Mouse (Mus musculus): Measurements from ENCODE around the gene Fbxl19.
"Not testable (repeated sequence)": the region's sequence is repeated elsewhere in the genome, so short reads cannot be mapped to it uniquely, and the experiment has no call there.

Gene Fbxl19

DNA sequence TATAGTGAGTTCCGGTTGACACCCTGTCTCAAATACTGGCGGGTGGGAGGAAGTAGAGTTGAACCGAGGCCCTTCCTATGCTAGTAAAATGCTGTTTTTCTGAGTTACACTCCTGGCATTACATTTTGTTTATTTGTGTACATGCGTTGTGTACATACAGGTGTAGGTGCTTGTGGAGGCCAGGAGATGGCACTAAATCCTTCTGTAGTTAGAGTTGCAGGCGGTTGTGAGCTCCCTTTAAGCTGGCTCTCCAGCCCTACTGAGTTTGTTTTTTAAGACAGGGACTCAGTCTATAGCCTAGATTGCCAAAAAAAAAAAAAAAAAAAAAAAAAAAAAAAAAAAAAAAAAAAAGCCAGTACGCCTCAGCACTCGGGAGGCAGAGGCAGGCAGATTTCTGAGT is 16.4 kb upstream of the Fbxl19 start:
- in situ Hi-C loops (cut with MboI, MseI): no loop called here

DNA sequence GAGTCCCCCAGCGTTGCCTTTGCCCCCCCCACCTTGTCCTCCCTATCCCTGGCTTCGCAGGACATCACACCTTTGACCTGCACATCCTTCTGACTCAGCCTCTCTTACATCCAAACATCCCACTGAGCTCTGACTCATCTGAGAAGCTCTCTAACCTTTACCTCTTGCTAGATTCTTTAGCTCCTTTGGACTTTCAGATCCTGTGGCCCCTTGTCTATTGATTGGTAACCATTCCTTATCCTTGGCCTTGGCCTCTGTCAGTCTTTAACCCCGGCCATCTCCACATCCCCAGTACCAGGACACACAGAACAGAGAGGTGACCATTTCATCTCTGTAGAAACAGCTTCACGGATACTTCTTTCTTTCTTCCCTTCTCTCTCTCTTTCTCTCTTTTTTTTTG is 14.2 kb upstream of the Fbxl19 start:
- in situ Hi-C loops (cut with MboI, MseI): no loop called here

DNA sequence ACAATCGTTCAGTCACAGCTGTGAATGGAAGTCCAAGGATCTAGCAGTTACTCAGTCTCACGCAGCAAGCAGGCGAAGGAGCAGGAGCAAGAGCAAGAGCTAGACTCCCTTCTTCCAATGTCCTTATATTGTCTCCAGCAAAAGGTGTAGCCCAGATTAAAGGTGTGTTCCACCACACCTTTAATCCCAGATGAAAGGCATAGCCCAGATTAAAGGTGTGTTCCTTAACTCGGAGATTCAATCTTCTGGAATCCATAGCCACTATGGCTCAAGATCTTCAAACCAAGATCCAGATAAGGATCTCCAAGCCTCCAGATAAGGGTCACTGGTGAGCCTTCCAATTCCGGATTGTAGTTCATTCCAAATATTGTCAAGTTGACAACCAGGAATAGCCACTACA is 12.3 kb upstream of the Fbxl19 start, which contains the start of gene Ctf2:
Gene Ctf2, minus strand, starts transcription at position 101 of the 400 bp plus-strand sequence.
- in situ Hi-C loops (cut with MboI, MseI): not testable (repeated sequence)

DNA sequence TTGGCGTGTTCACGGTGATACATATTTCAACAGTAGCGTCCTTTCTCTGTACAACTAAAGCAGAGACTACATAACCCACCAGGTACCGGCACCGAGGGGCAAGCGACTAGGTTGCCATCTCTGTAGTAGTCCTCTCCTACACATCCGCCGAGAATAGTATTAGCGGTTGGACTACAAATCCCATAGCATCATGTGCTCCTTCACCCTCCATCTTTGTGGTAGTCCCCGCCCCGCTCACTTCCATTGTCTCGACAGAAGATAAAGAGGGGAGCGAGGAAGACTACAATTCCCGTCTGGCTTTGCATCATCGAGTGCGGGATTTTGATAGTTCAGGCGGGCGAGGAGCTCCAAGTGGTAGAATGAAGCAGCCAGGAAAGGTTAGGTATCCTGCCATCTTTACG is 908 bp downstream of the Fbxl19 start:
- in situ Hi-C loops (cut with MboI, MseI): no loop called here

DNA sequence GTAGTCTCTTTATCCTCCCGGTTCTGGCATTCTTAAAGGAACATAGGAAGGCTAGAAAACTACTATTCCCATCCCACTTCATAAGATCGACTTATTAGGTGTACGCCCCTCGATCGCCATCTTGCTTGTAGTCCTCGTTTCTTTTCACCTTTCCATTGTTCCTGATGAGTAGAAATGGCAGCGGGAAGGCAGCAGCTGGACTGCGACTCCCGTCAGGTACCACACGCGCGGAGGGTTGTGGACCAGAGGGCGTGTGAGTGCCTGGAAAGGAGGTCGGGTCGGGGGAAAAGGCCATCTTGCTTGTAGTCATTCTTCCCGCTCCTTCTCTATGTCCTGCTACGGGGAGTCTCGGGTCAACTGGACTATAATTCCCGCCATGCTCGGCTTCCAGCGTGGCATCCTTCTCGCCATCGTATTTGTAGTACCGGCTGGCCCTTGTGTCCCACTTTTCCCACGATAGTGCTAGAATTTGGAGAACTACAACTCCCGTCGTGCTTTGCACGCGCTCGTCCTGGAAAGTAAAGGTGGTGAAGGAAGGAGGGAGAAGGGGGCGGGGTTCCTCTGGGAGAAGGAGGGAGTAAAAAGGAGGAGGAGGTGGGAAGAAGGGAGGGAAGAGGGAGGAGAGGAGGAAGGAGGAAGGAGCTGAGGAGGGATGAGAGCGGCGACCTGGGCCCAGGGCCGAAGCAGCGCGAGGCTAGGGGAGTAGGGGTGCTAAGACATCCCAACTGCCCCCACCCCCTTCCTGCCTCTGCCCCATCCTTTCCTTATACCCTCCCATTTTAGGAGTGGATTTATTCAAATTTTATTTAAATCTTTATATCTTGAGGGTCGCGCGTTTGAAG is 1.5 kb downstream of the Fbxl19 start:
- in situ Hi-C loops (cut with MboI, MseI): no loop called here

DNA sequence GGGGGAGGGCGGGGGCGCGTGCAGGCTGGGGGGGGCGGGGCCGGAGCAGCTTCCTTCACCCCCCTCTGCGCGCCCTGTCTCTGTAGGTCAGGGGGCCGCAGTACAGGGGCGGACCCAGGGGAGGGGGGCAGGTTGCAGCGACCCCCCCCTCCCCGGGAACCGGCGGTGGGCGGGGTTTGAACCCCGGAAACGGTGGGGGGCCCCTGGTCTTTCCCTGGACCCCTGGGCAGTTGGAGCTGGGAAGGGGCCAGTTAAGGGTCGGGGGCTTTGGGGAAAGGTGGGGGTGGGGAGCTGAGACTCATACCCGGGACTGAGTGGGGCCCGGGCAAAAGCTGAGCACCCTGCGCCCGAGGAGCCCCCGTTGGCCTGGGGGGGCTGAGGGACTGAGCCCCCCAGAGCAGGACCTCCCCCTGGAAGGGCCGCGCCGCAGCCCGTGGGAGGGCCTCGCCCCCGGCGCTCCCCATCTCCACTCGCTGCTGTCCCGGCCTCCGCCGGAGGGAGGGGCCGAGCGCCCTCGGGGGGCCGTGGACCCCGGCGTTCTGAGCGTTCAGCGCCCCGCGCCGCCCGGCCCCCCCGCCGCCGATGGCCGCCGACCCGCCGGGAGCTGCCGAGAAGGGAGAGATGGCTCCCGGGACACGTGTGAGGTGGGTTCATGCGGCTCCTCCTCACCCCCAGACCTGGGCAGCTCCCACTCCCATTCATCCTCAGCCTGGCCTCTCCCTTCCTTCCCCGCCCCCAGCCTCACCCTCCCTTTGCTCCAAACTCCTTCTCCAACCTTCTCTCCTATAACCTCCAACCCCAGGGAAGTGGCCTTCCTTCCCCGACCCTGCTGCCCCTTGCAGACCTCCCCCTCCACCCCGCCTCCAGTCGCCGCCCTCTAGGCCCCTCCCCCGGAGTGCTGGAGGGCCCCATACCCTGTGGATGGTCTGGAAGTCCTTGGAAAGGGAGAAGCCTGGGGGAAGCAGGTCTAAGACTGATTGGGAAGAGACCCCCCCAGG is 2.5 kb downstream of the Fbxl19 start:
- in situ Hi-C loops (cut with MboI, MseI): no loop called here

DNA sequence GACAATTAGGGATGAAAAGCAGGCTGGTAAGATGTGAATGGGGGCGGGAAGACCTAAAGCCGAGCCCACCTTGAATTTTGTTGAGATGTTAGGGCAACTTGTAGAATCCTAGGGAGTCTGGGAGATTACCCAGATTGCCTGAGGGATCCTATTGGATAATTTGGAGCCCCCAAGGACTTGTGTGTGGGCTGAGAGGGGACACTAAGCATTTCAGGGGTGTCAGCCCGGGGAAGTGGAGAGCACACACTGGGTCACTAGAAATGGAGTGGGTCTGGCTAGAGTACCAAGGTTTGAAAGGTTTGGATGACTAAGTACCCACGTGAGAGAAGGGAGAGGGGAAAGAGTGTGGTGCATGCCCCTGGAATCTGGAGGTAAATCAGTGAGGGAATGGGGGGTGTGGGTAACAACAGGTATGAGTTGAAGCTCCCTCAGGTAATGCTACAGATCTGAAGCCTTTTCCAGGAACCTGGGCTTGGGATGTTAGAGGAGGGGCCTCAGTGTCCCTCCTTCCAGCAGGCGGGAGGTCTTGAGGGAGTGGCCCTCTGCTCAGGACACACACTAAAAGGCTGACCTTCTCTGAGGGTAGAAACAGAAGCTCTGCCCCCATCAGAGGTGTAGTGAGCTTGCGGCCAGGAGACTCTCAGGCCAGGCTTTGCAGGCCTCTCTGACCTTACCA is 3.4 kb downstream of the Fbxl19 start:
- in situ Hi-C loops (cut with MboI, MseI): no loop called here

DNA sequence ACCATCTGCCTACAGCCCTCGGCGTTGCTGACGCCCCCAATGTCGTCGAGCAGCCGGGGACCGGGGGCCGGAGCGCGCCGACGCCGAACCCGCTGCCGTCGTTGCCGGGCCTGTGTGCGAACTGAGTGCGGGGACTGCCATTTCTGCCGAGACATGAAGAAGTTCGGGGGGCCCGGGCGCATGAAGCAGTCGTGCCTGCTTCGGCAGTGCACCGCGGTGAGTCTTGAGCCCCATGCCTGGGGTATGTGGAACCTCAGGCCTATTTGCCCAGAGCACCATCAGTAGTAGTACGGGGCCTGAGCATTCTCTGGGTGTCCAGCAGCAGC is 3.9 kb downstream of the Fbxl19 start:
- in situ Hi-C loops (cut with MboI, MseI): no loop called here

DNA sequence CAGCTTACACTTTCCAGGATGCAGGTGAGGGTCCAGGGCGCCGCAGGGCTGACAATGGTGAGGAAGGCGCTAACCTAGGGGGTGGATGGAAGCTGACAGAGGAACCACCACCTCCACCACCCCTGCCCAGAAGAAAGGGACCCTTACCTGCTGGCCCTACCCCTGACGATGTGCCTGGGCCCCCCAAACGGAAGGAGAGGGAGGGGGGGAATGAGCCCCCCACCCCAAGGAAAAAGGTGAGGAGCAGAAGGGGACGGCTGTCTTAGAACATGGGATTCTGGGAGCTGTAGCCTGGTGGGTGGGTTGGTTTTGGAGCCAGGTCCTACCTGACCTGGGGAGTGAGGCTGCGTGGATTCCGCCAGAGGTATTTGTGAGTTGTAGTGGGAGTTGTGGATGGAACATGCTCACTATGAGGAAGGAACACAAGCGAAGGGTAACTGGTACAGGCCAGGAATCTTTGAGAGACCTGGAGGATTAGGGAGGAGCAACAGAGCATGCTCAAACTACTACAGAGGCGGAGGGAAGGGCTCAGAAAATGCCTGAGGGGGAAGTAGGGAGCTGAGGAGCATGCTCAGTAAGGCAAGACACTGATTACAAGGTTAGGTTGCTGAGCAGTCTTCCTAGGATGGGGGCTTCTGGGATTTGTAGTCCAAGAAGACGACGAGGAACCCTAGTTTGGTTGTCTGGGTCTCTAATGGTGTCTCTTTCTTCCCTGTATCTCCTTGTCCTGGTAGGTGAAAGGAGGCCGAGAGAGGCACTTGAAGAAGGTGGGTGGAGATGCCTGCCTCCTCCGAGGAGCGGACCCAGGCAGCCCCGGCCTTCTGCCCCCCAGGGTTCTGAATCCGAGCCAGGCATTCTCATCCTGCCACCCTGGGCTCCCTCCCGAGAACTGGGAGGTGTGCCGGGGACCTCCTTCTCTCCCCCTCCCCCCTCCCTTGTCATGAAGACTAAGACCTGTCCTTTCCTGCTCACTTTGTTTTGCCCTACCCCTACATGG is 6.1 kb downstream of the Fbxl19 start:
- in situ Hi-C loops (cut with MboI, MseI): no loop called here

DNA sequence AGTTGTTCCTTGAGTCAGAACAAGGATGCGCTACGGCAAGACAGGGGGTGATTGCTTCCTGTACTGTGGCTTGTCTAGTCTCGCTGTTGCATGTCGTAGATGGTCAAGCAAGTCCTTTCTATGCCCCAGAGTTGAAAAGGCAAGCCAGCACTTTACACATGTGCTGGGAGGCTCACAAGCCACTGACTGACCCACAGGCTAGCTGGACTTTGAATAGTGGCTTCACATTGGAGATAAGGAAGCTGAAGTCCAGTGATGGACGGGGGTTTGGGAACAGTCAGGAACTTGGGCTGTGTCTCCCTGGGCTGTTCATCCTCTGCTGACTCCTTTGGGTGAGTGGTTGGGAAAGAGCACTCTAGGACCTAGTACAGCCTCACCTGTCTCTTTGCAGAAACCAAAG is 7.3 kb downstream of the Fbxl19 start:
- in situ Hi-C loops (cut with MboI, MseI): no loop called here

DNA sequence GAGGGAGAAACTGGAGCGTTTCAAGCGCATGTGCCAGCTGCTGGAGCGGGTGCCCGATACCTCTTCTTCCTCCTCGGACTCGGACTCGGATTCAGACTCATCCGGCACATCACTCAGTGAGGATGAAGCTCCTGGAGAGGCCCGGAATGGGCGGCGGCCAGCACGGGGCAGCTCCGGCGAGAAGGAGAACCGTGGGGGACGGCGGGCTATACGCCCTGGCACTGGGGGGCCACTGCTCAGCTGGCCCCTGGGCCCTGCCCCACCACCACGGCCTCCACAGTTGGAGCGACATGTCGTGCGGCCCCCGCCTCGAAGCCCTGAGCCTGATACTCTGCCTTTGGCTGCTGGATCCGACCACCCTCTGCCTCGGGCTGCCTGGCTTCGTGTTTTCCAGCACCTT is 7.7 kb downstream of the Fbxl19 start:
- in situ Hi-C loops (cut with MboI, MseI): no loop called here

DNA sequence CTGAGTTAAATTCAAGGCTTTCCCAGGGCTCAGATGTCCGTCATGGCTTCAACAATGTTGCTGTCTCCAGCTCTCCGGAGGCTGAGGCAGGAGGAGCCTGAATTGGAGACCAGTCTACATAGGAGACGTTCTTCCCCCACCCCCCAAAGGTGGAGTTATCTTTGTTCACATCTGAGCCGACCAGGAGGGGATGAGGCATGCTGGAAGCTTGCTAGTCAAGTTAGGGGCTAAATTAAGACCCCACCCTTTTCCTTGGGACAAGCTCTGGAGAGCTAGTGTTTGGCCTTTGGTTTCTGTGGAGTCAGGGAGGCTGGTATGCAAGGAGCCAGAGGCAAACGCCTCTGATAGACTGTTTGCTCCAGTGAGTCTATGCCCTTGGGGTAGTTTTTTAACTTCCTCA is 8.8 kb downstream of the Fbxl19 start:
- in situ Hi-C loops (cut with MboI, MseI): no loop called here

DNA sequence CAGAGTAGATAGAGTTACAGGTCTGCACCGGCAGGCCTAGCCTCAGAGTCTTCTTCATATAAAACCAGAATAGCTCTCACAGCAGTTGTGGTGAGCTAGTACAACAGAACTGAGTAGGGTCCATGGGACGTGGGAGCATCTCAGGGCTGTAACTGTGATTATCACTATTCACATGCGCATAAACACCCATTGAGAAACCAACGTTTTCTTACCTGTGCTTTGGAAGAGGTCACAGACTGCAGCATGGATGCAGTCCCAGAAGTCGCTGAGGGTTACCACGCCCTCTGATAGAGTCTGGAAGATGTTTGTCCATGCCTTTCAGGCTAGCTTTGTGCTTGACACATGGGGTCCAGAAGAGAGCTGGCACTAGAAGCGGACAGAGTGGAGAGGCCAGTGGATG is 9.4 kb downstream of the Fbxl19 start:
- in situ Hi-C loops (cut with MboI, MseI): no loop called here

DNA sequence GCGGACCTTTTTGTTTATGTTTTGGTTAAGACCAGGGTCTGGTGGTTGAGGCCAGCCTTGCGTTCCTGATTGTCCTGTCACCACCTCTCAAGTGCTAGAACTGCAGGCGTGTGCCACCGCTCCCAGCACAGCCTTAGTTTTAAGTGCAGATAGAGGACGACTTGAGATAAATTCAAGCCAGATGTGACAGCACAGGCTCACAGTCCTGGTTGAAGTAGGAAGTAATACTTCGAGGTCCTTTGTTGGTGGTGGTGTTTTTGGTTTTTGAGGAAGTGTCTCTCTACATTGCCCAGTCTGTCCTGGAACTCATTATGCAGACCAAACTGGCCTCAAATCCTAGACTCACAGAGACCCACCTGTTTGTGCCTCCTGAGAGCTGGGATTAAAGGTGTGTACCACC is 15.4 kb downstream of the Fbxl19 start:
- in situ Hi-C loops (cut with MboI, MseI): no loop called here

DNA sequence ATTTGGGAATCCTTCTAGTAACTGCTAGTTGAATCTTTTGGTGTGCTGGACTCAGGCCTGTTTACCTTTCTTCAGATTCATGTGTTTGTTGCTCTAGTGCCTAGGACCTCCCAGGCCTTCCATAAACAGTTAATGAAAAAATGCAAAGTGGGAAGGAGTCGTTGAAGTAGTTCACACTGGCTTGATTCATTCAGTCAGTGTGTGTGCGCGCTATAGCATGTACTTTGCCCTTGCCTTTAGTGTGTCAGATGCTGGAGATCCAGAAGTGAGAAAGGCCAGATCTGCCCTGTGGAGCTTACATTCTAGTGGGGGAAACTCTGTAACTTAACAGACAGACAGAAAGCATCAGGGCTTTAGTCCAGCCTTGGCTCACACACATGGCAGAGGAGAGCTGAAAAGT is 16.1 kb downstream of the Fbxl19 start:
- in situ Hi-C loops (cut with MboI, MseI): no loop called here

DNA sequence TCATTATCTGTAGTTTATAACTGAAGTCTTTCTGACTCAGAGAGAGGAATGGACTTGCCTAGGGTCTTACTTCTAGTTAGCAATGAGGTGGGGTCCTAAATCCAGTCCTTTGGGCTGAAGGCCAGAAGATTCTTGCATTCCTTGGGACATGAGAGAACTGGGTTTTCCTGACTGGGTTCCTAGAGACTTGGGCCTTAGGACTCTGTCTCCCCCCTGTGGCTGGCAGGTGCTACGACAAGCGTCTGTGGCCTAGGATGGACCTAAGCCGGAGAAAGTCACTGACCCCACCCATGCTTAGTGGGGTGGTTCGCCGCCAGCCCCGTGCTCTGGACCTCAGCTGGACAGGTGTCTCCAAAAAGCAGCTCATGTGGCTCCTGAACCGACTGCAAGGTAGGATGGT is 16.7 kb downstream of the Fbxl19 start:
- in situ Hi-C loops (cut with MboI, MseI): no loop called here

DNA sequence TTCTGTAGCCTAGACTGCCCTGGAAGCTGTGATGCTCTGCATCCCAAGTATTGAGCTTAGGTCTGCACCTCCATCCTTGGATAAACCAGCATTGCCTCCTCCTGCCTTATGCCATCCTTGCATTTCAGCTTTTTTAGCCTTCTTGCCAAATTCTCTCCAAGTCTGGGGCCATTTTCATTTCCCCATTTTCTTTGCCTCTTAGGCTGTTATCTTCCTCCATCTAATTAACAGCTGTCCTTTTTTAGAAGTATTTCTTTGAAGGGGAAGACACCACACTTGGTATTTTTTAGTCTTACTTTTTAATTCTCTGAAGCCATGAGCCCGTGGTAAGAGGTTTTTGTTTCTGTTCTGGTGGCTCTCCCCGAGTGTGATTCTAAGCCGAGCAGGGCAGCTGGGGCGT is 19.3 kb downstream of the Fbxl19 start:
- in situ Hi-C loops (cut with MboI, MseI): no loop called here

DNA sequence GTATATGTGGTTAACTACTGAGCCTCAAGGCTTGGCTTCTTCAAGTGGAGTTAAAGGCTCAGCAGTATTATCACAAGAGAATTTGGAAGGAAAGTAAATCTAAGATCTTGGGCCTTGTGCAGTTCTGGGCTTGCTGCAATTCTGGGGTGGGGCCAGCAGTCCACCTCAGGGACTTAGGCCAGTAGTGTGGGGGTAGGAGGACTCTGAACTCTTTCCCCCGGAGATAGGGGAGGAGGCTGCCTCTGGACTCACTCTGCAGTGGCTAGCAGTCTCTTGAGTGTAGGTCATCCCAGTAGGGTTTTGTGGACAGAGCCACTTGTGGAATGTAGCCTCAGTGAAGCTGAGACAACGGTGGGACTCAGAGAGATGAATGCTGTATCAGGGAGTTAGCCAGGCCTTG is 21.4 kb downstream of the Fbxl19 start:
- in situ Hi-C loops (cut with MboI, MseI): no loop called here

DNA sequence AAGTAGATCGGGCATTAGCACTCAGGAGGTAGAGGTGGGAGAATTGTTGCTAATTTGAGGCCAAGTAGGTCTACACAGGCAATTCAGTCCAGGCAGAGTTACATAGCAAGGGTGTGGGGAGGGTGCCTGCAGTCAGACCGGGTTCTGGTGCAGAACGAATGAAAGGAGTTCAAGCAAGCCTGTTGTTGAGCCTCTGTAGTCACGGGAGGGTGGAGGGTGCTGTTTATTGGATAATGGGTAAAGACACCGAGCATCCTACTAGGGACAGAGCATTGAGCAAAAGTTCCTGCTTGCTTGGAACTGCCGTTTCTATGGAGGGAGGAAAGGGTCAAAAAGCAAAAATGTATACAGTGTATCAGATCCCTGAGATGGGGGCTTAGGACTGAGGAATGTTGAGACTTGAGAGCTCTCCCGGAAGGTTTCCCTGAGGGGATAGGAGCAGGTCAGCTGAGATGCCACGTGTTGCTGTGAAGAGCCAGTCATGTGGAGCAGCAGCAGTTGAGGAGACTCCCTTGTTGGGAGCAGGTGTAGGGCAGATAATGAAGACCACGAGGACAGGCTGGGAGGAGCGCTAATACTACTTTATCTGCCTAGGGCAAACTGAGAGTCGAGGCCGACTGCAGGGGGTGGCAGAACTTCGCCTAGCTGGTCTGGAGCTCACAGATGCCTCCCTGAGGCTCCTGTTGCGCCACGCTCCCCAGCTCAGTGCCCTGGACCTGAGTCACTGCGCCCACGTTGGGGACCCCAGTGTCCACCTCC is 22.7 kb downstream of the Fbxl19 start:
- in situ Hi-C loops (cut with MboI, MseI): no loop called here

DNA sequence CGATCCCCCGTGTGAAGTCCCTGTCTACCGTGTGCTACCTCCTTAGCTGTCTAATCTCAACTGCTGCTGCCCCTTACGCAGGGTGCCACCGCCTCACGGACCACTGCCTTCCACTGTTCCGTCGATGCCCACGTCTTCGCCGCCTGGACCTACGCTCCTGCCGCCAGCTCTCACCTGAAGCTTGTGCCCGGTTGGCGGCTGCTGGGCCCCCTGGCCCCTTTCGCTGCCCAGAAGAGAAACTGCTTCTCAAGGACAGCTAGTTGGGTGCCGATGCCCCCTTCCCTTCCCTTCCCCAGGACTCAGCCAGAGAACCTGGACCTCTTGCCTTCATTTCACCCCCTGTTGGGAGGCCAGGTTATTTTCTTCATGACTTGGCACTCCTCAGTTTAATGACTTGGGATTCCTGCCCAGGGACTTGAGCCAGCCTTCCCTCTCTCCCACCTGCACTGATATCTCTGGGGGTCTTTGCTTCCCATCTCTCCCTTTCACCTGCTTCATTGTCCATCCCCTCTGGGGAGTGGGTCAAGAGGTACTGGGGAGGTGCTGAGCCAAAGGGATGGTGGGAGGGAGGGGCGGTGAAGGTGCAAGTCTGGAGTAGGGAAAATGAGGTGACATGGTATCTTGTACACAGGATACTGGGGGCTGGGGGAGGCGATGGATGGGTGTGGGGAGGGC is 23.5 kb downstream of the Fbxl19 start:
- in situ Hi-C loops (cut with MboI, MseI): no loop called here
